Mouse (Mus musculus) midbrain, embryonic 12.5 days (tissue): ENCODE results near the gene Smcp. TPM values are rescaled to one million over a fixed set of nuclear protein-coding genes. Genes with fewer than 3 reads are reported as not detected.
A peak's percentile ranks its signal among the peaks of the same experiment; 100 is the strongest.

ENCODE experiments used
- ATAC-seq: fragments of 200-750 bp; cut with Nextera tagmentation; 2 replicates; pipeline ENCODE4 v1.8.0; 2017; ENCODE audit warnings: low read depth, moderate TSS enrichment, moderate library complexity; ENCODE audit not compliant: low FRiP score
- H3K27ac ChIP-seq: fragments of 300-500 bp; sonication (generic); replicated peaks from 2 replicates; pipeline ENCODE4 v1.5.1; 2016; ENCODE audit warnings: mild to moderate bottlenecking
- H3K27me3 ChIP-seq: fragments of 300-500 bp; sonication (generic); 2 replicates; pipeline ENCODE4 v1.6.1; 2016; ENCODE audit warnings: mild to moderate bottlenecking
- H3K36me3 ChIP-seq: fragments of 300-500 bp; sonication (generic); 2 replicates; pipeline ENCODE4 v1.6.1; 2016
- H3K4me1 ChIP-seq: fragments of 300-500 bp; sonication (generic); 2 replicates; pipeline ENCODE4 v1.6.1; 2016
- H3K4me2 ChIP-seq: fragments of 300-500 bp; sonication (generic); replicated peaks from 2 replicates; pipeline ENCODE4 v1.6.1; 2016; ENCODE audit warnings: mild to moderate bottlenecking, moderate library complexity
- H3K4me3 ChIP-seq: fragments of 300-500 bp; sonication (generic); 2 replicates; pipeline ENCODE4 v1.5.1; 2016; ENCODE audit warnings: mild to moderate bottlenecking
- H3K9ac ChIP-seq: fragments of 300-500 bp; sonication (generic); replicated peaks from 2 replicates; pipeline ENCODE4 v1.6.1; 2016; ENCODE audit warnings: mild to moderate bottlenecking, moderate library complexity
- H3K9me3 ChIP-seq: fragments of 300-500 bp; sonication (generic); 2 replicates; pipeline ENCODE4 v1.6.1; 2016; ENCODE audit warnings: mild to moderate bottlenecking
- WGBS: fragments of 180-500 bp; shearing (Covaris S2); methylation state at CpG from one replicate; pipeline ENCODE4 v1.1.7; 2016; 5-methylcytosine and 5-hydroxymethylcytosine counted together
- polyA plus RNA-seq: library from polyadenylated mRNA; unstranded; fragments of >200 nt; fragmentation: Nextera tagmentation; extraction: Ambion mirVana; gene quantifications from 2 replicates; pipeline ENCODE4 v1.2.1, GENCODE M21; 2016

The Smcp gene
- not detected in 2 replicates for polyA plus RNA-seq

- Histone ChIP-seq H3K9me3 (no peaks in the 10 kb centered on the region), H3K27me3 (no peaks in the 10 kb centered on the region), H3K4me1 (no peaks in the 10 kb centered on the region), H3K27ac (no peak within 1 kb of the TSS), H3K36me3 (no peaks in the 10 kb centered on the region), H3K9ac (no peak within 1 kb of the TSS), H3K4me3 (no peak within 1 kb of the TSS), H3K4me2 (no peak within 1 kb of the TSS)
- WGBS = 89% methylated on average over 1 of the region's 1 CpGs
- ATAC-seq = no peak
Measured at GRCm38 (mm10) chr3:92588858-92589257, at the start of gene Smcp. Gene Smcp, minus strand, starts transcription at chr3:92588997.

- no peak overlapping the region for H3K4me2 ChIP-seq
- H3K4me3 ChIP-seq = no peak overlapping the region
- no peak overlapping the region for H3K27ac ChIP-seq
- no peaks in the 10 kb centered on the region for H3K36me3 ChIP-seq
- WGBS = 78% methylated on average over 3 of the region's 3 CpGs
- H3K9me3 ChIP-seq = no peaks in the 10 kb centered on the region
- H3K27me3 ChIP-seq = no peaks in the 10 kb centered on the region
- ATAC-seq = no peak
- no peak overlapping the region for H3K9ac ChIP-seq
- H3K4me1 ChIP-seq = no peaks in the 10 kb centered on the region; the same call in 1 of the 2 replicates
Measured at GRCm38 (mm10) chr3:92638653-92638991, 49.8 kb upstream of the Smcp start.

GRCm38 (mm10) chr3:92637745-92638652 is 49.2 kb upstream of the Smcp start:
- Histone ChIP-seq H3K4me3 (no peak overlapping the region), H3K9me3 (no peaks in the 10 kb centered on the region), H3K9ac (no peak overlapping the region), H3K27me3 (no peaks in the 10 kb centered on the region), H3K36me3 (no peaks in the 10 kb centered on the region), H3K4me1 (no peaks in the 10 kb centered on the region; the same call in 1 of the 2 replicates), H3K27ac (no peak overlapping the region), H3K4me2 (no peak overlapping the region)
- 50% methylated on average over 1 of the region's 1 CpGs for WGBS
- peak; percentile 68; the same call in 1 of the 2 replicates for ATAC-seq

- Histone ChIP-seq H3K36me3 (no peaks in the 10 kb centered on the region), H3K9me3 (no peaks in the 10 kb centered on the region), H3K4me1 (no peaks in the 10 kb centered on the region), H3K27me3 (no peaks in the 10 kb centered on the region), H3K4me2 (no peak within 1 kb of the TSS), H3K9ac (no peak within 1 kb of the TSS), H3K4me3 (no peak within 1 kb of the TSS), H3K27ac (no peak within 1 kb of the TSS)
- WGBS = 84% methylated on average over 2 of the region's 2 CpGs
- ATAC-seq = no peak
Measured at GRCm38 (mm10) chr3:92621560-92621959, 32.8 kb upstream of the Smcp start, which contains the start of gene Lce6a. Gene Lce6a, minus strand, starts transcription at chr3:92621660.

- Histone ChIP-seq H3K27me3 (no peaks in the 10 kb centered on the region), H3K9ac (no peak overlapping the region), H3K4me3 (no peak overlapping the region), H3K36me3 (no peaks in the 10 kb centered on the region), H3K27ac (no peak overlapping the region), H3K4me2 (no peak overlapping the region), H3K9me3 (no peaks in the 10 kb centered on the region), H3K4me1 (no peaks in the 10 kb centered on the region)
- ATAC-seq = no peak
- 50% methylated on average over 1 of the region's 1 CpGs for WGBS
Measured at GRCm38 (mm10) chr3:92609804-92610203, 21.0 kb upstream of the Smcp start.

- Histone ChIP-seq H3K9ac (no peak within 1 kb of the TSS), H3K4me2 (no peak within 1 kb of the TSS), H3K4me1 (no peaks in the 10 kb centered on the region), H3K27me3 (no peaks in the 10 kb centered on the region), H3K27ac (no peak within 1 kb of the TSS), H3K36me3 (no peaks in the 10 kb centered on the region), H3K9me3 (no peaks in the 10 kb centered on the region), H3K4me3 (no peak within 1 kb of the TSS)
- ATAC-seq = no peak
Measured at GRCm38 (mm10) chr3:92607392-92607791, 18.6 kb upstream of the Smcp start, which contains the start of gene 2210017I01Rik. Gene 2210017I01Rik, minus strand, starts transcription at chr3:92607492.

- no peak for ATAC-seq
- WGBS = 49% methylated on average over 1 of the region's 1 CpGs
- H3K4me3 ChIP-seq = no peak overlapping the region
Measured at GRCm38 (mm10) chr3:92602169-92602568, 13.4 kb upstream of the Smcp start.

GRCm38 (mm10) chr3:92600456-92600855 is 11.7 kb upstream of the Smcp start:
- Histone ChIP-seq H3K4me3 (no peak overlapping the region), H3K4me2 (no peak overlapping the region), H3K27me3 (no peaks in the 10 kb centered on the region), H3K9me3 (no peaks in the 10 kb centered on the region), H3K4me1 (no peaks in the 10 kb centered on the region), H3K36me3 (no peaks in the 10 kb centered on the region), H3K9ac (no peak overlapping the region), H3K27ac (no peak overlapping the region)
- WGBS = 63% methylated on average over 1 of the region's 1 CpGs
- ATAC-seq = no peak

More at GRCm38 (mm10) chr3:92602169-92602568, 13.4 kb upstream of the Smcp start:
- H3K27ac ChIP-seq = no peak overlapping the region
- no peak overlapping the region for H3K4me2 ChIP-seq
- H3K4me1 ChIP-seq = no peaks in the 10 kb centered on the region
- H3K36me3 ChIP-seq = no peaks in the 10 kb centered on the region
- H3K27me3 ChIP-seq = no peaks in the 10 kb centered on the region
- no peaks in the 10 kb centered on the region for H3K9me3 ChIP-seq
- no peak overlapping the region for H3K9ac ChIP-seq

GRCm38 (mm10) chr3:92599973-92600372 is 11.2 kb upstream of the Smcp start:
- H3K9ac ChIP-seq = no peak overlapping the region
- H3K4me1 ChIP-seq = no peaks in the 10 kb centered on the region
- no peak for ATAC-seq
- H3K27ac ChIP-seq = no peak overlapping the region
- H3K27me3 ChIP-seq = no peaks in the 10 kb centered on the region
- no peak overlapping the region for H3K4me2 ChIP-seq
- H3K9me3 ChIP-seq = no peaks in the 10 kb centered on the region
- no peaks in the 10 kb centered on the region for H3K36me3 ChIP-seq
- no peak overlapping the region for H3K4me3 ChIP-seq

- no peak overlapping the region for H3K4me3 ChIP-seq
- H3K36me3 ChIP-seq = no peaks in the 10 kb centered on the region
- H3K27ac ChIP-seq = no peak overlapping the region
- no peak for ATAC-seq
- 81% methylated on average over 2 of the region's 2 CpGs for WGBS
- H3K27me3 ChIP-seq = no peaks in the 10 kb centered on the region
- H3K9me3 ChIP-seq = no peaks in the 10 kb centered on the region
- H3K4me1 ChIP-seq = no peaks in the 10 kb centered on the region
- no peak overlapping the region for H3K9ac ChIP-seq
- no peak overlapping the region for H3K4me2 ChIP-seq
Measured at GRCm38 (mm10) chr3:92598429-92598828, 9.6 kb upstream of the Smcp start.

- Histone ChIP-seq H3K27me3 (no peaks in the 10 kb centered on the region), H3K36me3 (no peaks in the 10 kb centered on the region), H3K27ac (no peak overlapping the region), H3K9me3 (no peaks in the 10 kb centered on the region), H3K4me3 (no peak overlapping the region), H3K9ac (no peak overlapping the region), H3K4me2 (no peak overlapping the region), H3K4me1 (no peaks in the 10 kb centered on the region)
- 87% methylated on average over 3 of the region's 3 CpGs for WGBS
- no peak for ATAC-seq
Measured at GRCm38 (mm10) chr3:92587190-92587589, 1.6 kb downstream of the Smcp start.

GRCm38 (mm10) chr3:92585055-92585454 is 3.7 kb downstream of the Smcp start:
- H3K9ac ChIP-seq = no peak overlapping the region
- 67% methylated on average over 1 of the region's 1 CpGs for WGBS

More at GRCm38 (mm10) chr3:92585055-92585454, 3.7 kb downstream of the Smcp start:
- H3K4me2 ChIP-seq = no peak overlapping the region
- H3K9me3 ChIP-seq = no peaks in the 10 kb centered on the region
- ATAC-seq = no peak
- no peaks in the 10 kb centered on the region for H3K27me3 ChIP-seq
- no peak overlapping the region for H3K4me3 ChIP-seq
- H3K27ac ChIP-seq = no peak overlapping the region
- H3K36me3 ChIP-seq = no peaks in the 10 kb centered on the region
- no peaks in the 10 kb centered on the region for H3K4me1 ChIP-seq
